Mouse (Mus musculus) heart, adult 11 months (tissue): ENCODE data around the gene Nos1ap.

Experiments
- DNase-seq: peaks from one replicate; pipeline ENCODE4 v3.0.0; 2022

The Nos1ap gene

GRCm38 (mm10) chr1:170499466-170499865, 90.2 kb downstream of the Nos1ap start:
- DNase-seq, result peak; percentile 65

DNA sequence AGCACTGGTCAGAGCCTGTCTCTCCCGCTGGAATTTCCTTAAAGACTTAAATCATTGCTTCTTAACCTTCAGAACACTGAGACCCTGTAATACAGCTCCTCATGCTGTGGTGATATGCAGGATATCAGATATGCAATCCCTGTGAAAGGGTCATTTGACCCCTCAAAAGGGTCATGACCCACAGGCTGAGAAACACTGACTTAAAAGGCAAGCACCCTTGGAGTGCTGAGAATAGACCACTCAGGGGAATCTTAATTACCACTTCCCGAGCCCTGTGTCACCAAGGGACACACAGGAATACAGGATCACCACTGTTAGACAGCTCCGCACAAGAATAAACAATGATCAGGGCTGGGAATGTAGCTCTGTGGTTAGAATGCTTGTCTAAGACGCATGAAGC, 91.0 kb downstream of the Nos1ap start:
- DNase-seq, result peak; percentile 68

DNA sequence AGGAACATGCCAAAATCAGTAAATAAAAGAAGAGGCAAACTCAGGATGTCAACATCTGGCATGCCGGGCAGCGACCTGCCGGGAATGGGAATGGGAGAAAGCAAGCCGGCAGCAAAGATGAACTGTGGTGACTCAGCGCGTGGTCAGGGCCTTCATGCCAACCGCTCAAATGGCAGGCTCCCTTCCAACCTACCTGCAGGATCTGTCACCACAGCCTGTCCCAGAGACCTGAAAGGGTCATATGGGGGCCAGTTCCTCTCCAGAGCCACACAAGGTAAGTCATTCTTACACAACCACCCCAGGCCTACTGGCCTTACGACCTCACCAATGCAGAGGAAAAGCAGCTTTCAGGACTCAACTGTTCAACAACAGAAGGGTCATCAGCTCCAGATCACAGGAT, 93.4 kb downstream of the Nos1ap start:
- no peak for DNase-seq

GRCm38 (mm10) chr1:170495538-170496183, 94.0 kb downstream of the Nos1ap start:
- no peak for DNase-seq

- no peak for DNase-seq
Measured at GRCm38 (mm10) chr1:170492527-170492926, 97.1 kb downstream of the Nos1ap start.

DNA sequence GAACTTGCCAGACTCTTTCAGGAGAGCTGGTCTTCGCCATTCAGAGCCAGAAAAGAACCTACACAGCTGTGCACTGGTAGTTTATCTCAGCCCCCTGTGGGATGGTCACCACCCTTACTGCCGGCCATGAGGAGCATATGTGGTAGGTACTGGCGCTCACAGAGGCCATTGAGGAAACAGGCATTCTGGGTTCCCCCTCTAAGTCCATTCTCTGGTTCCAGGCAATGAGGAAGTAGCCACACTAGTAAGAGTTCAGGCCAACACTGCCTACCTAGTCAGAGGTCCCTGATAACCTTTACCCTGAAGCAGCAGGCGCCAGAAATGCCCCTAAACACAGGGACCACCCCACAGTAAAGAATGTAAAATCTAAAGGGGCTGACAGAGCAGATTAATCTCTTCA, 97.6 kb downstream of the Nos1ap start:
- DNase-seq, result no peak

- DNase-seq, result no peak
Measured at GRCm38 (mm10) chr1:170489936-170490335, 99.7 kb downstream of the Nos1ap start.

DNA sequence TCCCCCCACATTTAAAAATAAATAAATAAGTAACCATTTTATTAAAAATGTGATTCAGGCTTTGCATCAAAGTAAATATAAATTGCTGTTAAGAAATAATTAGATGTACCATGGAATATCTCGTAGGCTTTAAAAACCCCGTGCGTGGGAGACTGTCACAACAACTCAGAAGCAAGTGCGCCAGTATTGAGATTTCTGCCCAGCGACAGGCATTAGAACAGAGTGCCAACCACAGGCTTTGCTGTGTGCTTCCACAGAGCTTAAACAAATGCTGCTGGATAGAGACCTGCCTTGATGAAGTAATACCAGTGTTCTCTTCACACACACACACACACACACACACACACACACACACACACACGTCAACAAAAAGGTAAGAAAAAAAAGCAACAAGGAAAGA, 100.2 kb downstream of the Nos1ap start:
- DNase-seq, result no peak

- DNase-seq, result no peak
Measured at GRCm38 (mm10) chr1:170485119-170485518, 104.5 kb downstream of the Nos1ap start.

DNA sequence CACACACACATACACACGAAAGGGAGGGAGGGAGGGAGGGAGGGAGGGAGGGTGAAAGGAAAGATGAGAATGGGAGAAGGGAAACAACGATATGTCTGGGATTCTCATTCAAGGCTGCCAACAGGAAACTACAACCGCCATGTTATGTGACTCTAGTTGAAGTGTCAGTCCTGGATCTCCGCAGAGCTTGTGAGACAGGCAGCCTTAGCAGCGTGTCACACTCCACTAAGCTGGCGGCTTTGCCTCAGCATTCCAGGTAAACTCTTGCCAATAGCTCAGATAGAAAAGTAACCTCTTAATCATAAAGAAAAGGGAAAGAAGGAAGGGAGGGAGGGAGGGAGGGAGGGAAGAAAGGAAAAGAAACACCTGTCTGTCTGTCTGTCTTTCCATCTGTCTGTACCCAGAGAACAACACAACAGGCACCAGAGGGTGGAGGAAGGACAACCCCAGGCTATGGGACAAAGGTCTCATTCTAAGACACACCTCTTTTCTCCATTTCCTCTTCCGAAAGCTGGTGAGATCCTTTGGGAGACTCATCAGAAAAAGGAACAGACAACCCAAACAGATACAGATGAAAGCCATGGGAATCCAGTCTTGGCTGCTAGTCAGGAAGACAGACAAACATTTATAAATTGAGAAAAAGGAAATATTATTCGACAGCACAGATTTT, 107.3 kb downstream of the Nos1ap start:
- DNase-seq, result no peak

DNA sequence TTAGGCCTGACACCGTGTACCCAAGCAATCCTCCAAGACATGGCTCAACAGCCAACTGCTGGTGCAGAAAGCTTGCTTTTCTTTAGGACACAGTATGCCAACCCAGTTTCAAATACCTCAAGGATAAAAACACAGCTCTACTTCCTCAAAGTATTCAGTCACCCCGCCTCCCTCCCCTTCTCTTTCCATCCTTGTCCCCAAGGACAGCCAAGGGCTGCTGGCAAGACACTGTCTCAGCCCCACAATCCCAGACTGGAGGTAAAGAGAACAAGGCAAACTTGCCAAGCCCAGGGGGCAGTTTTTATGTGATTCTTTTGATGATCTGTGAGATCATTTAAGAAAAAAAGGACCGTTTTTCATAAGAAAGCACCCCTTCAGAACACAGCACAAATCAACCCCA, 108.6 kb downstream of the Nos1ap start:
- DNase-seq, result no peak

DNA sequence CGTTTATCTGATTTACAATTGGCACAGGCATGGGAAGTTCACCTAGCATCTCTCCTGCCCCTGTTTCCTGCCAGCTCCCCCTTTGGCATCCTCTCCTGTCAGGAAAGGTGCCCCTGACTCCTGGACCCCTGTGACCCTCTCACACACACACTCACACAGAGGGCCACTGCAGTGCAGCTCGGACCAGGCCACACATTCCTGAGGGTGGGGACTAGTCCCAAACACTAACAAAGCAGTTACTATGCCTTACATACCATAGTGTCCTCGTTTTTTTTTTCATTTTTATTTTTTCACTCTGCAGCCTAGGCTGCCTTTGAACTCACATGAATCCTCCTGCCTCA, 110.2 kb downstream of the Nos1ap start:
- DNase-seq, result no peak

- no peak for DNase-seq
Measured at GRCm38 (mm10) chr1:170478791-170479457, 110.7 kb downstream of the Nos1ap start.

GRCm38 (mm10) chr1:170477636-170478600, 111.7 kb downstream of the Nos1ap start:
- DNase-seq, result peak; percentile 95

GRCm38 (mm10) chr1:170473460-170473859, 116.2 kb downstream of the Nos1ap start:
- no peak for DNase-seq

DNA sequence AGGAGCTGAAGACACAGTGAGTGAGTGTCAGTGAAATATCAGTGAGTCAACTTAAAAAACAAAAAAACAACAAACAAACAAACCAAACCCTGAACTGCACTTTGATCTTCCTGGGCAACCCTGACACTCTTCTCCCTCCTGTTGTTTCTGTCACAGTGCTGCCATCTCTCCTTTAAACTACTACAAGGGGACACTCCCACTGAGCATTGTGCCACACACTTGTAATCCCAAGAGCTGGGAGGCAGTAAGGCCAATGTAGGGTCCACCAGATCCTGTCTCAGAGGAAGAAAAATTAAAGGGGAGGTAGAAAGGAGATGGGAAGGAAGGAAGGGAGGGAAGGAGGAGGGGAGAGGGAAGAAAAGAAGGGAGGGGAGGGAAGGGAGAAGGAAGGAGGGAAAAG, 116.8 kb downstream of the Nos1ap start:
- no peak for DNase-seq

DNA sequence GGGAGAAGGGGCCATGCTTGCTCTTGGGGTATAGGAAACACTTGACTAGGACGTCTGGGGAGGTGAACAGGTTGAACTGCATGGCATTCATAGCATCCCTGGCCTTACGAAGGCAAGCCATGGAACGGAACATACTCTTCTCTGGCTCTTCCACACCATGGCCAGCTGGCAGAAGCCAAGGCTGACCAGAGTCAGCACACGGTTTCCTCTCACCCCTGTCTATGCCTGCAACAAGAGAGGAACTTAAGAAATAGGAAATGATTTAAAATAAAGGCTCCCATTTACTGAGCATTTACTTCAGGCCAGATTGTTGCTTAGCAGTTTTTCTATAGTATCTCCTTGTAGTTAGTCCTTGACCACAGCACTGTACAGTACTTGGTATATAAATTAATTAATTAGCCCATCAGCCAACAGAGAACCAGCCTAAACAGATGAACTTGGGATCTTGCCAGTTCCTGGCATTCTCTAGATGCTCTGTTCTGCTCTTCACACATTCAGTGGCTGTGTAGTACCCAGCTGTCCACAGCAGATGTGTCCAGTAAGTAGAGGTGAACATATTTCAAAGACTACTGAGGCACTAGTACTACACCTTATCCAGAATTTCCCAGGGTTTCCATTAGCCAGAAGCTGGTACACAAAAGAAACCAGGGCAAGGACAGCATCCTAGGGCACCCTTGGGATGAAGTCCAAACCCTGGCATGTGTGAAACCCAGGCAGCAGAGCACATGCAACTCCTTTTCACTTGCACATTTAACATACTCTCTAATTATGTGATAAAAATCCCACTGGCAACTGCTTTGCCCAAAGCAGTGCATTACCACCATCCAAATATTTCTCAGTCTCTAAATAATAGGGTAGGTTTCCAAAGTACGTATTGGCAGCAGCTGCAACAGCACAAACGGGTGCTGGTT, 123.3 kb downstream of the Nos1ap start:
- DNase-seq, result no peak

- no peak for DNase-seq
Measured at GRCm38 (mm10) chr1:170462140-170462539, 127.5 kb downstream of the Nos1ap start.

GRCm38 (mm10) chr1:170459896-170460602, 129.6 kb downstream of the Nos1ap start:
- no peak for DNase-seq

GRCm38 (mm10) chr1:170457673-170458072, 132.0 kb downstream of the Nos1ap start:
- no peak for DNase-seq
